Mouse (Mus musculus) layer of hippocampus, postnatal 36 days (tissue): ENCODE measurements around the gene Ssbp3. TPM values are rescaled to one million over a fixed set of nuclear protein-coding genes. Genes with fewer than 3 reads are reported as not detected.

ENCODE experiments used
- DNase-seq, 2 experiments: peaks; one replicate each; pipeline ENCODE4 v3.0.0; 2022
- total RNA-seq, 2 experiments: library from RNA; stranded (reverse); gene quantifications; 2 replicates each; pipeline ENCODE4 v1.2.3; 2021

Ssbp3 gene
- total RNA-seq, 2 experiments from 2014 or later = 144 to 163 TPM

- no peak for DNase-seq
Measured at GRCm38 (mm10) chr4:106907701-106908425, 2.6 kb upstream of the Ssbp3 start.

DNA sequence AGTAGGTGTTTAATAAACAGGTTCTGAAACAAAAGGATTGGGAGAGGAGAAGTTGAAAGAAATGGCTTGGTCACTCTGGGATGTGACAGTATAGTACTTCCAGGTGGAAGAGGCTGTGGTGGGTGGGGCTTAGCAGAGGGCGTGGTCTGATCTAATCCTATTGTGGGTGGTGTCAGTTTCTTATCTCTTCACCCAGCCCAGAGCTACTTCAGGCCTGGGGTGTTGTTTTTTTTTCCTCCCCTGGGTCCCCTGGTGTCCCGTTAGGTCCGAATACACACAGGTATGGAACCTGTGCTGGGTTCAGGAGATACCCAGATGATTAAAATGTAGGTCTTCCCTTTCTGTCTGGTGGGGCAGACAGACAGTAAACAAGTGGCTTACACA is 2.1 kb upstream of the Ssbp3 start:
- no peak for DNase-seq

DNA sequence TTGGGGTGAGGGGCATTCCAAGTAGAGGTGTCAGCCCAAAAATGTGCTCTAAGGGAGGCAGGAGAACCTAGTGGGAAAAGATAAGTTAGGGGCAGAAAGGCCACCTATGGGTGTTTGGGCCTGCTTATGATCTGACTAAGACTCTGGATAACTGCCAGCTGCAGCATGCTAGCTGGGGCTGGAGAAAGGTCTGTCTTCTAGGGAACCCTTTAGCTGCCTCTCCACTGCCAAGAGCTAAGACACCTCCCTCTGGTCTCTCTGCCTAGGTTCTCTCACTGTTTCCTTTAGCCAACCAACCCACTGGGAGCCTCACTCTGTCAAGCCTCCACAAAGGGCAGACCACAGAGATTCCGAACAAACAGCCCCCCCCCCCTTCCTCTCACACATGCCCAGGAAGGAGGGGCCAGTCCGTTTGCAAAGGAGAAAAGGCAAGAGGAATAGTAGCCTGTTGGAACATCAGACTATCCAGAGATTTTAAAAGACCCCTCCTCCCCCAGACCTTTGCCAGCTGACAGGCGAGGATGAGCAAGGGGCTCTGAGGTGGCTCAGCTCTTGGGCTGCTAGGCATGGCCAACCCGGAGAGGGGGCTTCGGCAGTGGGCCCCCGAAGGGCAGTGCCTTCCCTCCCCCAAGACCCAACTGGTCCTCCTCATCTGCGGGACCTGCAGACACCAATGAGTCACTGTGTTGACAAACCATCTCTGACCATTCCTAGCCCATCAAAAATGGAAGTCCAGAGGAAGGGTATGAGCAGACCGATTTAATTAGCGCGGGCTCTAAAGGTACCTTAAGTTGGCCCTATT is 1.4 kb upstream of the Ssbp3 start:
- no peak for DNase-seq

DNA sequence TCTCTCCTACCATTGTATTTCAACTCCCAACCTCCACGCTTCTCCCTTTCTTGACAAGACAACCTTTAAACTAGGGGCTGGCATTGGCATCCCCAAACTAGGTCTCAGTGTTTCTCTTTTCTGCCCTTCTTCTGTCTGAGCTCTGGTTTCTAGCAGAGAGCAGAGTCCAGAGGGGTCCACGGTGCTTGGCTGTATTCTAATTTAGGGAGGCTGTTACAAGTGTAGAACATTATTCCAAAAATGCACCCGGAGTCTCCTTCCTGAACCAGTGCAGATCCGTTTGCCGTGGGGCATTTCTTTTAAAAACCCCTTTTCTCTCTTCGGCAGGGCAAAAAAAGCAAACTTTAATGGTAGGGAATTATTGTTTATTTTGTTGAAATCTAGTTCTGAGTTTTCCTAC is 704 bp upstream of the Ssbp3 start:
- no peak for DNase-seq

GRCm38 (mm10) chr4:106911246-106911801 is 823 bp downstream of the Ssbp3 start:
- DNase-seq = peak; percentile 93

GRCm38 (mm10) chr4:106911951-106912688 is 1.6 kb downstream of the Ssbp3 start:
- no peak for DNase-seq

DNA sequence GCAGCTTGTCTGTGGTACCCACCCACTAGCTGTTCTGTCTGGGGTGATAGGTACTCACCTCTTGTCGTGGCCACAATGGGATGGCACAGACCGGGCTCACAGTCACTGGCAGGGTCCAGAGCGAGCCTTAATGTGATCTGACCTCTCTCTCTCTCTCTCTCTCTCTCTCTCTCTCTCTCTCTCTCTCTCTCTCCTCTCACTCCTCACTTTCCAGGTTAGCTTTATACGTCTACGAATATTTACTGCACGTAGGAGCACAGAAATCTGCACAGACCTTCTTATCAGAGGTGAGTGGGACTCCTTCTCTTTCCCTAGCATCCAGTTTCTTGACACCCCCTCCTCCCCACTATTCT is 2.2 kb downstream of the Ssbp3 start:
- no peak for DNase-seq

DNA sequence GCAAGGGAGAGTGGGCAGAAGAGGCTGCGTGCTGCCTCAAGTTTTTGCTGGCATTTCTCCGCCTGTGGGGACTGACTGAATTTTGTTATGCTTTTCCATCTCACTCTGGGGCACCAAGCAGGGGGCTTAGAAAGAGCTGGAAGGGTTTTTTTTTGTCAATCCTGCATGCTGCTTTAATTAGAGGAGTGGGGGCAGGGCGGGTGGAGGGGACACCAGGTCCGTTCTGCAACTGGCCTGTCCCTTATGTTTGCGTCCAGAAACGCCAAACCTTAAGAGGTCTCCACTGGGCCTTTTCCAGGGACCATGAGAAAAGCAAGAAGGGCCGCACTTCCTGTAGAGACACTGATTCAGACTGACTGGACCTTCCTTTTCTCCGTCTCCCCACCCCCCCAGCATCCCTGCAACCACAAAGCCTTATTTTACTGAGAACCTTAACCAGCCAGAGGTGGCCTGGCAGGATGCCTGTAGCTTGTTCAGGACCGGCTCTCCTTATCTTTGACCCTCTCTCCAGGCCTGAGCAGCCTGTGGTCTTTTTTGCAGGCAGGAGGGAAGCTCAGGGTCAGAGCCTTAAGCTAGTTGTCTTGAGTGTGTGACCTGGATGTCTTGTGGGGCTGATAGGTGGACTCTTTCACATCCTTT is 3.0 kb downstream of the Ssbp3 start:
- DNase-seq = no peak

DNA sequence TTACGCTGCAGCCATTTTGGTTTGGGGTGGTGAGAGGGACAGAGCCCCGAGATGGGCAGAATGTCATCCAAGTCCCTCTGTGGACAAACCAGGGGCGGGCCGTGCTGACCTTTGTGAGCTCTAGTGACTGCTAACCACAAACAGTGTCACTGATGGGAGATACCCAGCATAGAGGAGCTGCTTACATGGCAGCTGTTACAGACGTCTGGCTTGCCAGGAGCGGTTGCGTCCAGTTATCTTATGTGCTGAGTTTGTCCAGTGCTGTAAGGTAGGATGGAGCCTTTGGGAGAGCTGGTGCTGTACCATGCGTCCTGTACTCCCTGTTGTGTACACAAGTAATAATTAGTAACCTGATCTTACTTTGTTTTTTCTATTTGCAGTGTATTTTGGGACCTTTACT is 4.8 kb downstream of the Ssbp3 start:
- no peak for DNase-seq

- DNase-seq = no peak
Measured at GRCm38 (mm10) chr4:106918263-106918662, 7.8 kb downstream of the Ssbp3 start.

GRCm38 (mm10) chr4:106920119-106920518 is 9.6 kb downstream of the Ssbp3 start:
- DNase-seq = no peak

- DNase-seq = peak; percentile 50 to 51
Measured at GRCm38 (mm10) chr4:106921375-106922336, 11.2 kb downstream of the Ssbp3 start.

DNA sequence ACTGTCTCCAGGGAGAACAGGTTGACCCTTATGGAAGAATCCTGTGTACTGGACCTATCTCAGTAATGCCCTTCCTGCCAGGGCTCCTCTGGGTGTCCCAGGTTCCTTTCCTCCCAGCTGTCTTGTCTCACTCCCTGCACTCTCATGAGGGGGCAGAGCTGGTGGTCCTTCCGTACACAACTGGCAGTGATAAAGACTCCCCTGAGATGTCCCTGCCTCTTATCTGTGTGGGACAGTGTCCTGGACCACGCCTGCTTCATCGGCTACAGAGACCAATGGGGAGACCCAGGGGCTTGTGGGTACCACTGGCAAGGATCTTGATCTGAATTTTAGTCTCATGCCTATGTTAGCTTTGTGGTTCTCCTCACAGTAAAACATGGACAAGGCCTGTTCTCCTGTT is 12.4 kb downstream of the Ssbp3 start:
- DNase-seq = no peak

DNA sequence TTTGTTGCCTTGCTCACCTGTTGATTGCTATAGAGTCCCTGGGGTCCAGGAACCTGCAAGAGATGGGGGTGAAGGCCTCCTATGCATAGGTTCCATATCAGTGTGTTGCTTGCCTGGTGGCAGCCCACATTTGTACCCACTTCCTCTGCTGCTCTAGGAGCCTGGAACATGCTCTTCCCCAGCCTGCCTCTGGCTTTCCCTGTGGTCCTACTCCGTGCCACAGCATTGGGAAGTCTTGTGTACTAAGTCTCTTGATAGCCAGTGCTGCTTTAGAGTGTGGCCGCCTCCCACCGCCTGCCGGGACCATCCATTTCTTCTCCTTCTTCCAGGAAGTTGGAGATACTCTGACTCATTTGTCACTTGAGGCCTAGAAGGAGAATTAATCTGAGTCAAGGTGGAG is 13.7 kb downstream of the Ssbp3 start:
- DNase-seq = no peak

DNA sequence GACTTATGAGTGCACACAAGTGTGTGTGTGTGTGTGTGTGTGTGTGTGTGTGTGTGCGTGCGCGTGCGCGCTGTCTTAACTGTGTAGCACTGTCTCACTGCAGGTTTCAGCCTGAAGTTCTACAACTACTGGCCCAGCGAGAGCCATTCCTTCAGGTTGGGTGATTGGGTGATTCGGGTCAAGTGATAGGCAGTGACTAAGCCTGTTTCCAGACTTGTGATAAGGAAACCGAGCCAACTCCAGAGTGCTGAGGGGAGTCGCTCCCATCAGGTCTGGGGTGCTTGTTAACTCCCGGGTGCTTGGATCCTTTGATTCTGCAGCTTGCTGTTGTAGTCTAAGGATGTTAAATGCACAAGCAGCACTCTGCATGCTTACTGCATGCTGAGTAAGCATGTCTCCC is 14.4 kb downstream of the Ssbp3 start:
- DNase-seq = no peak

DNA sequence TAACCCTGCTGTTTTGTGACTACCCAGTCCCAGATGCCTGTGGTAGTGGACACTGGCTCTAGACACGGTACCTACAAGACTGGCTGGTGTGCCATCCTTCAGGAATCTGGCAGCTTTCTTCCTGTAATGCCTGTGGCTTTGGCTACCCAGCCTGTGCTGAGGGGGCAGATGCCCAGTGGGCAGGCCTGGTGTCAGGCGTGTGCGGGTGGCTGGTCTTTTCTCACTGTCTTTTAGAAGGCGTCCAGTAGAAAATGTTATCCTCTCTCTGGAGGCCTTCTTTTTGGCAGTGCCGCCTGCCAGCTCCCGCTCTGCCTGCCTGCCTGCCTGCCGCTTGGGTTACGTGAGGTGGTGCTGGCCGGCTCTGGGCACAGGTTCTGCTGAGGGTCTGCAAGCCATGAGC is 15.9 kb downstream of the Ssbp3 start:
- DNase-seq = no peak

GRCm38 (mm10) chr4:106927034-106927433 is 16.5 kb downstream of the Ssbp3 start:
- DNase-seq = no peak

- DNase-seq = no peak
Measured at GRCm38 (mm10) chr4:106928961-106929360, 18.5 kb downstream of the Ssbp3 start.

GRCm38 (mm10) chr4:106932583-106932982 is 22.1 kb downstream of the Ssbp3 start:
- DNase-seq = no peak

DNA sequence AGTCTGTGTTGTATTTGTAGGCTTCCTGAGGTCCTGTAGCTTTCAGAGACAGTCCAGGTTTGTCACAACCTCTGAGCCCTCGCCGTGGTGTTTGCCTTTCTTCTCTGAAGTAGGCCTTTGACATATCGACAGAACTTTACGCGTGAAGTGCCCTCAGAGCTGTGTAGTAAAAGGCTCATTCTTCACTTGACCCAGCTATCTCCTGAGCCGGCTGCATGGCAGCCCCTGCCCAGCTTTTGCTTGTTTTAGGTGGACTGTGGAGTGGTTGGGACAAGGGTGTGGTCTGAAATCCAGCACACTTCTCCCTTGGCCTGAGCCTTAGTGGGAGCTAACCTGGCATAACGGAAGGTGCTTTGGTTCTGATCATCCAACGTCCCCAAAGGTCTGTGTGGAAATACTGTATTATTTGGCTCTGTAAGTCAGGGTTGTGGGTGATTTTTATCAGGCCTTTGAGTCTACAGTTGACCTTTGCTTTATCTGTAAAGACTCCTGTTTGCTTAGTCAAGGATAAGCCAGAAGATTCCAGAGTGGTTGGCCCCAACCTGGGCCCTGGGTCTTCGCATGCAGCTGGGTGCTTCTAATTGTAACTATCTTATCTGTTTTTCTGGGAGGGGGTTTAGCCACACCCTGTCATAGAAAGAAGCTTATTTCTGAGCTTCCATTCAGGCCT is 23.4 kb downstream of the Ssbp3 start:
- DNase-seq = no peak
